Mouse (Mus musculus): Measurements from ENCODE around the gene Slco1c1. TPM values are rescaled to one million over a fixed set of nuclear protein-coding genes. Genes with fewer than 3 reads are reported as not detected.

Gene Slco1c1
- polyA plus RNA-seq, 1 experiment from 2014 or later = not detected

Other genes with a start within 250 kb of the Slco1c1 start
- not detected in 2 replicates for gene Slco1b2, start 105.2 kb downstream of the Slco1c1 start, polyA plus RNA-seq (2015; fragmentation: Nextera tagmentation; extraction: Ambion mirVana)
- gene Gm5724, start 249.4 kb downstream of the Slco1c1 start, polyA plus RNA-seq (2015; fragmentation: Nextera tagmentation; extraction: Ambion mirVana) = not detected in 2 replicates

All from kidney, embryonic 16.5 days (tissue).